Mouse (Mus musculus) c-Kit-negative CD71-positive TER-119-positive erythroid progenitor cells, embryonic 14.5 days (primary cell): ENCODE data around the gene Ppp1r9b.
"Not testable (repeated sequence)": the region's sequence is repeated elsewhere in the genome, so short reads cannot be mapped to it uniquely, and the experiment has no call there.

Experiments
- DNase-seq: peaks from one replicate; pipeline ENCODE4 v3.0.0-alpha.2; 2013; ENCODE audit warnings: low read depth, low spot score

Ppp1r9b gene

GRCm38 (mm10) chr11:94998041-94998531, 7.3 kb downstream of the Ppp1r9b start:
- DNase-seq: no peak

GRCm38 (mm10) chr11:95000128-95000527, 9.3 kb downstream of the Ppp1r9b start:
- DNase-seq: no peak

- no peak for DNase-seq
Measured at GRCm38 (mm10) chr11:95000548-95000947, 9.7 kb downstream of the Ppp1r9b start.

- peak; percentile 79 for DNase-seq
Measured at GRCm38 (mm10) chr11:95001058-95001457, 10.2 kb downstream of the Ppp1r9b start.

- no peak for DNase-seq
Measured at GRCm38 (mm10) chr11:95001584-95002347, 10.9 kb downstream of the Ppp1r9b start.

GRCm38 (mm10) chr11:95002705-95003104, 11.9 kb downstream of the Ppp1r9b start:
- DNase-seq: no peak

- DNase-seq: no peak
Measured at GRCm38 (mm10) chr11:95004136-95004936, 13.5 kb downstream of the Ppp1r9b start.

GRCm38 (mm10) chr11:95004937-95005198, 14.0 kb downstream of the Ppp1r9b start:
- no peak for DNase-seq

GRCm38 (mm10) chr11:95006038-95006437, 15.2 kb downstream of the Ppp1r9b start:
- DNase-seq: no peak

GRCm38 (mm10) chr11:95006525-95007219, 15.8 kb downstream of the Ppp1r9b start:
- DNase-seq: peak; percentile 69

GRCm38 (mm10) chr11:95007418-95007817, 16.6 kb downstream of the Ppp1r9b start:
- no peak for DNase-seq

- no peak for DNase-seq
Measured at GRCm38 (mm10) chr11:95008661-95009628, 18.1 kb downstream of the Ppp1r9b start.

- DNase-seq: no peak
Measured at GRCm38 (mm10) chr11:95009629-95010014, 18.8 kb downstream of the Ppp1r9b start, which contains the start of gene Samd14. TSS of gene Samd14 (plus strand) at chr11:95009879.

- no peak for DNase-seq
Measured at GRCm38 (mm10) chr11:95010141-95010739, 19.4 kb downstream of the Ppp1r9b start.

GRCm38 (mm10) chr11:95010841-95011403, 20.1 kb downstream of the Ppp1r9b start:
- not testable (repeated sequence) for DNase-seq

GRCm38 (mm10) chr11:95011416-95011815, 20.6 kb downstream of the Ppp1r9b start:
- DNase-seq: no peak

- peak; percentile 90 for DNase-seq
Measured at GRCm38 (mm10) chr11:95012075-95012474, 21.2 kb downstream of the Ppp1r9b start.

- no peak for DNase-seq
Measured at GRCm38 (mm10) chr11:95012487-95012886, 21.7 kb downstream of the Ppp1r9b start.

- no peak for DNase-seq
Measured at GRCm38 (mm10) chr11:95015484-95015883, 24.6 kb downstream of the Ppp1r9b start.
